Mouse (Mus musculus) G1E (cell line): Measurements from ENCODE around the gene Gm20481.

Experiments used
- CTCF ChIP-seq: IDR thresholded peaks from 2 replicates; pipeline ENCODE4 v1.5.1; 2012; ENCODE audit warnings: low read depth, low read length, inconsistent platforms, mixed read lengths
- GATA1 ChIP-seq: IDR thresholded peaks from 2 replicates; pipeline ENCODE4 v1.6.1; 2012; ENCODE audit warnings: borderline replicate concordance, low read length, inconsistent platforms, mixed read lengths
- GATA2 ChIP-seq: IDR thresholded peaks from 2 replicates; pipeline ENCODE4 v1.6.1; 2012; ENCODE audit warnings: low read depth, low read length, inconsistent platforms, borderline replicate concordance
- POLR2AphosphoS5 ChIP-seq: IDR thresholded peaks from 2 replicates; pipeline ENCODE4 v1.6.1; 2012; ENCODE audit warnings: low read depth, low read length, inconsistent platforms; ENCODE audit not compliant: insufficient replicate concordance
- TAL1 ChIP-seq: conservative IDR thresholded peaks from 2 replicates; pipeline ENCODE4 v1.6.1; 2012; ENCODE audit warnings: low read depth, low read length, inconsistent platforms, mixed read lengths

DNA sequence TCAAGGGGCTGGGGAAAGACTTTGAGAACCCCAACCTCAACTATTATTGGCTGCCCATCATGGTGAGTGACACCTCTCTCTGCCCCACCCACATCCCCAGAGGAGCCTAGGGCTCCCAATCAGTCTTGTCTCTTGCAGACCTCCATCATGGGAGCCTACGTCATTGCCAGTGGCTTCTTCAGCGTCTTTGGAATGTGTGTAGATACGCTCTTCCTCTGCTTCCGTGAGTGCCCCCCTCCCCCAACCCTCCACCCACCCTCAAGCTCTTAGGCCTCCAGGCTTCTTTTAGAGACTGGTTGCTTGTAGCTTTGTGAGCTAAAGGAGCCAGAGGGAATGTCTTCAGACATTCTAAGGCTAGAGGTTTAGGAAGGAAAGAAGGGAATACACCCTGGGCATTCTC, 40.9 kb upstream of the Gm20481 start:
- TF ChIP-seq CTCF (no peak), GATA1 (no peak), GATA2 (no peak), POLR2AphosphoS5 (no peak), TAL1 (no peak)
